Mouse (Mus musculus) subcutaneous adipose tissue, adult 2 months (tissue): ENCODE results near the gene Zfp580. TPM values are rescaled to one million over a fixed set of nuclear protein-coding genes. Genes with fewer than 3 reads are reported as not detected.

Source experiments
- polyA plus RNA-seq: library from polyadenylated mRNA; depleted of rRNA; stranded (reverse); fragments of >200 nt; gene quantifications from 2 replicates; pipeline ENCODE4 v1.2.3, GENCODE M21; 2012; ENCODE audit warnings: low replicate concordance; rRNA removed

Gene Zfp580
- 15.4 and 30.5 TPM in 2 replicates for polyA plus RNA-seq

DNA sequence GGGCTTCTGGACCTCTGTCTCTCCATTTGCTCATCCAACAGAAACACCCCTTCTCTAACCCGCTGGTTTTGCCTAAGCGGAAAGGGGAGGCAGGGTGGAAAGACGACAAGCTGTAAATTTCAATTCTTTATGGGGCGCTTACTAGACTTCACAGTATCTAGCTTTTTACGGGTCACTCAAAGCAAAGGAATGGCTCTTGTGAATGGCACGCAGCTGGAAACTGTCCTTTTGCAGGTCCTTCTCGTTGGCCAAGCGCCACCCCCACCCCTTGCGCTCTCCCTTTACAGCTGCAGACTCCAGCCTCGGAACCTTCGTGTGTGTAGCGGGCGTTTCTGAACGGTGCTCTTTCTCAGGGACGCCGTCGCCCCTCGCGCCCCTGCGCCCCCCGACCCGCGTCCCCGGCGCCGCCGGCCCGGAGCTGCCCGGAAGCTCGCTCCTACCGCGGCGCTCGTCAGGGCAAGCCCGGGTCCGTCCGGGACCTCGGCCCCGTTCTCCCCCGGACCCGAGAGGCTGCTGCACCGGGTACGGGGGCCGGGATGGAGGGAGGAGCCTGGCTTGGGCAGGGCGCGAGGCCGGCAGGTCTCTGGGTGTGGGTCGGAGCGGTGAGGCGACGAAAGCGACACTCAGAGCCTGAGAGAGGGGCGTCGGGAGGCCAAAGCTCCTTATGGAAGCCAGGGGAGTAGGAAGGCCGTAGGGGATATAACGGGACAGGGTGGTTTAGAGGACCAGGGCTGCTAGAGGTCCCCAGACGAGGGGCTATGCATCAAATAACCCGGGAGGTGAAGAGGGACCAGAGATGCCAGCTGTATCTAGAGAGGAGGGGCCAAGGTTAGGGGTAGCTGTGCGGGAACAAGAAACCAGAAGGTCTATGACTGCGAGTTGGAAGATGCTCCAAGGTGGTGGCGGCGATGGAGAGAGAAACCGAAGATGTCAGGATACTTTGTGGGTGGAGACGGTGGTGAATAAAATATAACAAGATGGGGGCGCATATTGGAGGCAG lies at the start of gene Zfp580:
TSS of gene Zfp580 (plus strand) at position 346 of the 1,000 bp plus-strand sequence.

DNA sequence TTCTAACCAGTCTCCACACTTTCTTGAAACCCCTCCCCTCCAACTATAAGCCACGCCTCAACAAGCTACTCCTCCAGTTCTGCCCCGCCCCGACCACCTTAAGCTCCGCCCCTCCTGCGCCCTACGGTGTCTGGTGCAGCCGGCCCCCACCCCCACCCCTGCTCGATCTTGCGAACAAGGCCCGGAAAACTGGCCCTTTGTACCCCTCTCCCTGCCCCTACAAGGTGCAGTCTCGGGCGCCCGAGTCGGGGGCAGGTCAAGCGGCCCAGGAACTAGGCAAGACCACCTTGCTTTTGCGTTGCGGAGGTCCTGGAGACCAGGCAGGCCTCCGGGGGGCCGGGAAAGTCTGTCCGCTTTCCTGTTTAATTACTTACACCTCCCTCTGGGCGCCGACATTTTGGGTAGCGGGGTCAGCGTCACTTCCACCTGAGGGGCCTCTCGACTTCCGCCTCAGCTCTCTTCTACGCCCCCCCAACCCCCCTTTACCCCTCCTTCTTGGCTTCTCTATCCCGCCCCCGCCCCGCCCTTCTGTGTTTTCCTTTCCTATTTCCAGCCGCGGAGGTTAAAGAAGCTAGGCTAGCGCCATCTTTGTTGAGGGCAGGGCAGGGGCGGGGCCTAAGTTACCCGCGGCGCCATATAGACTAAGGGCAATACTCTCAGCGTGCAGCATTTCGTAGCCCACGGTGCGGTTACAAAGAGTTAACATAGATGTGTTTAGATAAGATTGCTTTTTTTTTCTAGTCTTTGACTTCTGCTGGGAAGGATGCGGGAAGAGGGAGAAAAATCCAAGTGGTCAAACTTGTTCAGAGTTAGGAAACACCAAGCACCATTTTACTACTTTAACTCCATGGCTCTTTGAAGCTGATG lies 36.9 kb upstream of the Zfp580 start, which contains the start of the genes Zfp524 and Fiz1:
TSS of gene Zfp524 (plus strand) at position 165 of the 867 bp plus-strand sequence.
TSS of gene Fiz1 (minus strand) at position 447 of the 867 bp plus-strand sequence.

DNA sequence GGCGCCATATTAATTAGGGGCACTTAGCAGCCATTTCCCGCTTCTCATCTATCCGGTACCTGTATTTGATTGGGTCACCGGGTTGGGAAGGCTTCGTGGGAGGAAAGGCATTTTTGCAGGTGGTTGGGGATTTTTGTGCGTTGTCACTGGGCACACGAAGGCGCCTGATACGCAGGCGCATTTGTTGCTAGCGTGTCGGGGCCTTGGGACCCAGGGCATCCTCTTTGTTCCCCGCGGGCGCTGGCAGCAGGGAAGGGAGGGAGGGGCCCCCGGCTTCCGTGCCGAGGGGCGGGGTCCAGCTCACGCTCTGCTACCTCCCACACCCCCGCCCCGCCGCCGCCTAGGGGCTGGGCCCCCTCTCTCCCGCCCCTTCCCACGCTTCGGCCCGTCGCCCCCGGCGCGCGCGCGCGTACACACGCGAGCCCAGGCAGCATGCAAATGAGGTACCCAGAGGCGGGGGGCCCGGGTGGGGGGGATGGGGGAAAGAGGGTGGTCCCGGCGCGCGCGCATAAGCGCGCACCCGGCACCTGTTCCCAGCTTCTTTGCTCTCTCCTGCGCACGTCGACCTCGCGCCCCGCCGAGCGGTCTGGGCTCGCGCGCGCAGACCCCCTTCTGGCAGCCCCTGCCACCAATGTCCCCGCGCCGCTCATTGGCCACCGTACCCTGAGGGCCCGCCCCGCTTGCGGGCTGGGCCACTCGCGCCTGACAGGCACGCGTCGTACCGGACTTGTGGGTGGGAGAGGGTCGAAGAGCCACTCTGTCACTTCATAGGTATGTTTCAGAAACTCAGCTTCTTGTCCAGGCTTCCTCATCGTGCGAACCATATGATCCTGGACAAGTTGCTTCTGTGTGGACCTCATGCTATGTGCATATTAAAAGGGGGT lies 36.0 kb upstream of the Zfp580 start, which contains the start of gene Gm44973:
TSS of gene Gm44973 (plus strand) at position 379 of the 884 bp plus-strand sequence.

DNA sequence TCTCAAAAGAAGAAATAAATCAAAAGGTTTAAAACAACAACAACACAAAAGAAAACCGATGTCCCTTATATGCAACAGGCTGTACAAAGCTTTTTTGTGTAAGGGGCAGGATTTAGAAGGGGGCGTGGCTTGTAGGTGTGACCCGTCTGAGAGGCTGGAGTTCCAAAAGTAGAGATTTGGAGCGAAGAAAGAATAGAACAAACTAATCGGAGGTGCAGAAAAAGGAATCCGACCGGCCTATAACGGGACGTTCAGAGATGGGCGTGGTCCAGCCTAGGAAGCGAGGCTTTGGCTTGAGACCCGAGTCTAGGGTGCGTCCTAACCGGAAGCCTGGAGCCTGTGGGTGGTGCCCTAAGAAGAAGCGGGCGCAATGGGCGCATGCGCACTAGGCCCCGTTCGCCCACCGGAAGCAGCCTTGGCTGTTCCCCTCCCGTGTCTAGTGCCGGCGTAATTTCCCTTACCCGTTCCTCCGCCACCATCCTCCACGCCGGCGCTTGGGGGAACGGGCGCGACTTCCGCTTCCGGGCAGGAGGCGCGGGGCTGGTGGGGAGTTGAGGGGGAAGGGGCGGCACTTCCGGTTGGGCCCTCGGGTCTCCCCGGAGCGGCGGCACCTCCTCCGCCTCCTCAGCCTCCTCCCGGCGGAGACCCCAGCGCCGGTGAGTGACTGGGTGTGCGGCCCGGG lies 31.2 kb upstream of the Zfp580 start, which contains the start of the genes Zfp865 and Ccdc106:
TSS of gene Zfp865 (plus strand) at position 377 of the 682 bp plus-strand sequence.
TSS of gene Ccdc106 (plus strand) at position 554 of the 682 bp plus-strand sequence.

DNA sequence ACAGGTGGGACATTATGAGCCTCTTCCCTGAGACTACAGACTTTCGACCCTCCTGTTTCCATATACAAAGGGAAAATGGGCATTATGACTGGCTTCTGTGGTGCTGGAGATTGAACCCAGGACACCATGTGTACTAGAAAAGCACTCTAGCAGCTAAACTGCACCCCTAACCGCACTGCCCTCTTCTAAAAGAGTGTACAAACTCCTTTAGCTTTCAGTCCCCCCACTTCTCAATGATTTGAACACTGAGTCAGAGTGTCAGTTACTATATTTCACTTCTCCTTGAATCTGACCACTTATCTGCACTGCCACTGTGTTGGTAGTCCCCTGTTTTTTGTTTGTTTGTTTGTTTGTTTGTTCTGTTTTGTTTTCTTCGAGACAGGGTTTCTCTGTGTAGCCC lies 17.5 kb upstream of the Zfp580 start, which contains the start of gene 4632433K11Rik:
TSS of gene 4632433K11Rik (plus strand) at position 301 of the 400 bp plus-strand sequence.

DNA sequence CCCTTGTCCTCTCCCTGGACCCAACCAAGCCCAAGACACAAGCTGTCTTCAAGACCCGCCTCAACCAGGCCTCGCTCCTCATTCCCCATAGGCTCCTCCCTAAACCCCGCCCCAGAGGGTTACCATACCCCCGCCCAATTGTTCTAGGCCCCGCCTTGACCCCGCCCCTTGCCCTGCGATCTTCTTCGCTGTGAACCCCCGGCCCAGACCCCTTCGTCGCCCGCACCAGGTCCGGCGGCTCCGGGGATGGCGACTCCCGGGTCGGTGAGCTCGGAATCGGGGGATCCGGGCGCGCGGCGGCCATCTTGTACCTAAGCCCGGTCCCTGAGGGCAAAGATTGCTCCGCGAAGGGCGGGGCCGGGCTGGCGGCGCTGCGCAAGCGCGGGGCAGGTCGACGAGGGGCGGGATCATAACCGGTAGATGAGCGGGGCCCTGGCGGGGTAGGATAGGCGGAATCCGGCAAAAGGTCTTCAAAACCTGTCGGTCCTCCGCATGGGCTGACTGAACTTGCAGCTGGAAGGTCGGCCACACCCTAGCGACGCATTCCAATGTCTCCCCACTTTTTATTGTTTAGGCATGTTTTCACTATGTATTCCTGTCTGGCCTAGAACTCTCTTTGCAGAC lies 13.1 kb upstream of the Zfp580 start, which contains the start of gene Zfp784:
TSS of gene Zfp784 (minus strand) at position 338 of the 624 bp plus-strand sequence.

DNA sequence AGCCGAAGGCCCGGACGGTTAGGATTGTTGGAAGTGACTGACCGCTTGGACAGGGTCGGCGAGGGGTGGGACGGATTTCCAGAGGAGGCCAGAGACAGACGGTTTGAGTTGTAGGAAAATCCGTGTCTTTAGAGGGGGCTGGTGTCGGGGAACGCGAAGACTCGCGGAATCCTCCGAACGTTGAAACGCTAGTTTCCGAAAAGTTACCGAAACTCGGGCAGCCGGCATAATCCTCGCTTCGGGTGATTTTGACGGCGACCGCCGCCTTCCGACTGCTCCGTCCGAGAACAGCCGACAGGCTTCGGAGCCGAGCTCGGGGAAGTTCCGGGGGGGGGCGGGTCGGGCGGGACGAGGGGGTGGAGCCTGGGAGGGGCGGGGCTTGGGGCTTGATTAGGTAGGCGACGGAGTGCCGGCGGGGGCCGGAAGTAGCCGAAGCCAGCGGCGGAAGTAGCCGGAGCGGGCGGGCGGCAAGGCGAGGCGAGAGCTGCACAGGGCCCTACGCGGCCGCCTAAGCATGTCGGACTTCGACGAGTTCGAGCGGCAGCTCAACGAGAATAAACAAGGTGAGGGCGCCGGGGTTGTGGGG lies 10.5 kb downstream of the Zfp580 start, which contains the start of gene U2af2:
TSS of gene U2af2 (plus strand) at position 370 of the 586 bp plus-strand sequence.

DNA sequence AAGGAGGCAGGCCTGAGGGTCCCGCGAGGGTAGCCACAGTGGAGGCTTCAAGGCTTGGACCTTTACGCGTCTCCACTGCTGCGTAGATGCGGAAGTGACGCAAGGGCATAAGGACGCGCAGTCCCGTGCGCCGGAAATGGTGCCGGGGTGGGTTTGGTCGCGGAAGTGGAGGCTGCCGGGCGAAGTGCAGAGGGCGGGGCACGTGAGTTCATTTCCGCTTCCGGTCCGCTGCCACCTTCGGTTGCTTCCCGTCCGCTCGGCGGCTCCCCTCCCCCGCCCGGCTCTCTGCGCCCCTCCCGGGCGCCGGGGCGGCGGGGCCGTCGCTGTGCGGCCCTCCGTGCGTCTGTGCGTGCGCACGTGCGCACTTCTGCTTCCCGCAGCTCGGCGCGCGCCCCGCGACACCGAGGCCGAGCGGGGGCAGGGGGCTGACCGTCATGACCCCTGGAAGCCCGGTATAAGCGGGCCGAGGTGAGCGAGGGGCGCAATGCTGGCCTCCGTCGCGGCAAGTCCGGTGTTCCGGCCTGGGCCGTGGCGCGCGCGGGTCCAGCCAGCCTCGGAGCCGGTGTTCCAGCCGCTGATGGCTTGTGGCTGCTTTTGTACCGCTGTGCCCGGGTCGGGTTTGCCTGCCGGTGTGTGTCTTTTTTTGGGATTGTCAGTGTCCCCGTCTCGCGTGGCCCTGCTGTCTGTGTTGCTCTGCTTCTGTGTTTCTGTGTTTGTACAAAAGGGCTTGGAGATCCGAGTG lies 28.8 kb downstream of the Zfp580 start, which contains the start of gene Epn1:
TSS of gene Epn1 (plus strand) at position 226 of the 742 bp plus-strand sequence.

Other genes with a start within 250 kb of the Zfp580 start
- 249 and 346 TPM in 2 replicates for gene Ube2s, start 238.9 kb upstream of the Zfp580 start, polyA plus RNA-seq
- 0.04 and 0.87 TPM in 2 replicates for gene Shisa7, start 206.8 kb upstream of the Zfp580 start, polyA plus RNA-seq
- 22.3 and 43.4 TPM in 2 replicates for gene Isoc2b, start 181.3 kb upstream of the Zfp580 start, polyA plus RNA-seq
- gene Isoc2a, start 174.4 kb upstream of the Zfp580 start, polyA plus RNA-seq = 43.3 and 99.8 TPM in 2 replicates
- 0.09 and 0.67 TPM in 2 replicates for gene Gm36210, start 145.0 kb upstream of the Zfp580 start, polyA plus RNA-seq
- 8.7 and 16.0 TPM in 2 replicates for gene Zfp628, start 136.3 kb upstream of the Zfp580 start, polyA plus RNA-seq
- gene Nat14, start 129.5 kb upstream of the Zfp580 start, polyA plus RNA-seq = 3.0 and 16.9 TPM in 2 replicates
- 17.4 and 38.7 TPM in 2 replicates for gene Ssc5d, start 125.8 kb upstream of the Zfp580 start, polyA plus RNA-seq
- gene Sbk2, start 87.1 kb upstream of the Zfp580 start, polyA plus RNA-seq = 0.63 and 0.77 TPM in 2 replicates
- gene Sbk3, start 80.4 kb upstream of the Zfp580 start, polyA plus RNA-seq = 0.08 and 0.10 TPM in 2 replicates
- 42.5 and 74.3 TPM in 2 replicates for gene Zfp579, start 55.4 kb upstream of the Zfp580 start, polyA plus RNA-seq
- gene Zfp524, start 37.1 kb upstream of the Zfp580 start, polyA plus RNA-seq = 34.8 and 37.7 TPM in 2 replicates
- 22.7 and 39.7 TPM in 2 replicates for gene Fiz1, start 36.8 kb upstream of the Zfp580 start, polyA plus RNA-seq
- 0.26 TPM in 1 of 2 replicates, not detected in the other for gene Gm44973, start 36.0 kb upstream of the Zfp580 start, polyA plus RNA-seq
- gene Zfp865, start 31.2 kb upstream of the Zfp580 start, polyA plus RNA-seq = 24.3 and 43.2 TPM in 2 replicates
- gene Ccdc106, start 31.0 kb upstream of the Zfp580 start, polyA plus RNA-seq = 0.63 and 20.2 TPM in 2 replicates
- not detected in 2 replicates for gene 4632433K11Rik, start 17.4 kb upstream of the Zfp580 start, polyA plus RNA-seq
- 5.2 and 5.6 TPM in 2 replicates for gene Zfp784, start 13.1 kb upstream of the Zfp580 start, polyA plus RNA-seq
- gene U2af2, start 10.6 kb downstream of the Zfp580 start, polyA plus RNA-seq = 143 and 241 TPM in 2 replicates
- gene Epn1, start 28.7 kb downstream of the Zfp580 start, polyA plus RNA-seq = 151 and 159 TPM in 2 replicates
- not detected in 2 replicates for gene Rfpl4, start 65.4 kb downstream of the Zfp580 start, polyA plus RNA-seq
- gene Rasl2-9, start 74.4 kb downstream of the Zfp580 start, polyA plus RNA-seq = 0.57 and 2.0 TPM in 2 replicates
- not detected in 2 replicates for gene Vmn1r55, start 98.1 kb downstream of the Zfp580 start, polyA plus RNA-seq
- gene Vmn1r56, start 145.2 kb downstream of the Zfp580 start, polyA plus RNA-seq = not detected in 2 replicates
- gene Vmn1r57, start 167.0 kb downstream of the Zfp580 start, polyA plus RNA-seq = not detected in 2 replicates